Mouse (Mus musculus): Measurements from ENCODE around the gene Slc24a2. TPM values are rescaled to one million over a fixed set of nuclear protein-coding genes. Genes with fewer than 3 reads are reported as not detected.

Slc24a2 gene
- polyA plus RNA-seq, 1 experiment from 2014 or later, result 0.05 TPM

- Histone ChIP-seq H3K9ac (ENCODE audit: low read length) (no peak overlapping the region), H3K4me2 (replicated peaks; ENCODE audit: low read depth) (no peak overlapping the region), H3K27me3 (ENCODE audit: control insufficient read depth, insufficient read depth, low read length) (no peaks in the 10 kb centered on the region), H3K36me3 (ENCODE audit: control insufficient read depth, insufficient read depth, low read length) (no peaks in the 10 kb centered on the region), H3K4me3 (ENCODE audit: low read depth, low read length) (no peak overlapping the region), H3K4me1 (replicated peaks; ENCODE audit: control insufficient read depth, insufficient read depth) (no peaks in the 10 kb centered on the region), H3K9me3 (ENCODE audit: control insufficient read depth, low read length) (no peaks in the 10 kb centered on the region), H3K27ac (replicated peaks) (no peak overlapping the region)
- no peak for ATAC-seq (ENCODE audit: low FRiP score, low TSS enrichment)
- WGBS, result 75% methylated on average over 5 of the region's 5 CpGs
- TF ChIP-seq EP300 (optimal IDR thresholded peaks at IDR 0.05) (no peak), CTCF (IDR thresholded peaks at IDR 0.05; ENCODE audit: low read depth) (no peak)
- no peak for DNase-seq (ENCODE audit: low spot score)
These were observed 129.3 kb downstream of the Slc24a2 start for GRCm38 (mm10) chr4:87100936-87101335.

GRCm38 (mm10) chr4:87096186-87096585 lies 134.1 kb downstream of the Slc24a2 start:
- no peaks in the 10 kb centered on the region for H3K36me3 ChIP-seq (ENCODE audit: control insufficient read depth, insufficient read depth, low read length)
- 65% methylated on average over 5 of the region's 5 CpGs for WGBS
- H3K27me3 ChIP-seq (ENCODE audit: control insufficient read depth, insufficient read depth, low read length), result no peaks in the 10 kb centered on the region
- no peak for ATAC-seq (ENCODE audit: low FRiP score, low TSS enrichment)
- H3K4me3 ChIP-seq (ENCODE audit: low read depth, low read length), result no peak overlapping the region
- no peak overlapping the region for H3K9ac ChIP-seq (ENCODE audit: low read length)
- H3K9me3 ChIP-seq (ENCODE audit: control insufficient read depth, low read length), result no peaks in the 10 kb centered on the region
- no peak overlapping the region for H3K4me2 ChIP-seq (replicated peaks; ENCODE audit: low read depth)
- H3K27ac ChIP-seq (replicated peaks), result no peak overlapping the region
- no peaks in the 10 kb centered on the region for H3K4me1 ChIP-seq (replicated peaks; ENCODE audit: control insufficient read depth, insufficient read depth)
- no peak for TF ChIP-seq EP300 (optimal IDR thresholded peaks at IDR 0.05)
- TF ChIP-seq CTCF (IDR thresholded peaks at IDR 0.05; ENCODE audit: low read depth), result no peak
- no peak for DNase-seq (ENCODE audit: low spot score)

DNA sequence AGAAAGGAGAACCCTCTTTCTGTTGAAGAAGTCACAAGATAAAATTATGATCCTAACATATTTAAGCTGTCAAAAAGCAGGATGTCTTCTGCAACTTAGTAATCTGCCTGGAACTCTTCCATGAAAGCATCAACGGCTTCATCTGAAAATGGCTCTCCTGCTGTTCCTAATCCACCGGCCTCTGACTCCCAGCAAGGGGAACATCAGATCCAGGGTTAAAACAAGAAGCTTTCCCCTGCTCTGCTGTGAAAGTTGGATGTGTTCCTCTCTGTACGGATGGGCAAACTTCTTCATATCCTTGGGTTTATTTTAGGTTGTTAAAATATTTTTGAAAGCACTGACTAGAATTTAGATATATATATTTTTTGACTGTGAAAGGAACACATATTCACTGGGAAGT lies 136.7 kb downstream of the Slc24a2 start:
- DNase-seq (ENCODE audit: low spot score) (no peak), ATAC-seq (ENCODE audit: low FRiP score, low TSS enrichment) (no peak)
- no peak for TF ChIP-seq EP300 (optimal IDR thresholded peaks at IDR 0.05)
- no peak for TF ChIP-seq CTCF (IDR thresholded peaks at IDR 0.05; ENCODE audit: low read depth)
- no peaks in the 10 kb centered on the region for H3K36me3 ChIP-seq (ENCODE audit: control insufficient read depth, insufficient read depth, low read length)
- no peaks in the 10 kb centered on the region for H3K4me1 ChIP-seq (replicated peaks; ENCODE audit: control insufficient read depth, insufficient read depth)
- no peak overlapping the region for H3K9ac ChIP-seq (ENCODE audit: low read length)
- H3K4me2 ChIP-seq (replicated peaks; ENCODE audit: low read depth), result no peak overlapping the region
- 61% methylated on average over 3 of the region's 3 CpGs for WGBS
- no peaks in the 10 kb centered on the region for H3K27me3 ChIP-seq (ENCODE audit: control insufficient read depth, insufficient read depth, low read length)
- H3K27ac ChIP-seq (replicated peaks), result no peak overlapping the region
- H3K9me3 ChIP-seq (ENCODE audit: control insufficient read depth, low read length), result no peaks in the 10 kb centered on the region
- H3K4me3 ChIP-seq (ENCODE audit: low read depth, low read length), result no peak overlapping the region

DNA sequence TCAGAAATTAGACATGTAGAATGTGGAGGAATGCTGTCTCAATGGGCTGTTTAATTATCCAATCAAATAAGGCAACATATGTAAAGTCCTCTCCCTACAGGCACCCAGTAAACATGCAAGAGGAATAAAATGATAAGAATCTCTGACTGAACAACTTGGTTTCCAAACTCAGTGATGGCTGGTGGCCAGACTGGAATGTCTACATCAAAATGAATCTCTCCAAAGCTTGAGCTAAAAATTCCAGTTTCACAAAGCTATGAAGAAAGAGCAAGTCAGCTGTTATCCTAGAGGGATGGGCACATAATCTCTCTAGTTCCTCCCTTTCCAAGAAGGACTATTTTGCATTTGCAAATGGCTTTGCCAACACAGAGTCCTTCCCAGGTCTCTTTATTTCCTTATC lies 139.4 kb downstream of the Slc24a2 start:
- no peak for TF ChIP-seq EP300 (optimal IDR thresholded peaks at IDR 0.05)
- TF ChIP-seq CTCF (IDR thresholded peaks at IDR 0.05; ENCODE audit: low read depth), result no peak
- ATAC-seq (ENCODE audit: low FRiP score, low TSS enrichment) (no peak), DNase-seq (ENCODE audit: low spot score) (no peak)
- Histone ChIP-seq H3K4me1 (replicated peaks; ENCODE audit: control insufficient read depth, insufficient read depth) (no peaks in the 10 kb centered on the region), H3K27ac (replicated peaks) (no peak overlapping the region), H3K36me3 (ENCODE audit: control insufficient read depth, insufficient read depth, low read length) (no peaks in the 10 kb centered on the region), H3K9ac (ENCODE audit: low read length) (no peak overlapping the region), H3K9me3 (ENCODE audit: control insufficient read depth, low read length) (no peaks in the 10 kb centered on the region), H3K27me3 (ENCODE audit: control insufficient read depth, insufficient read depth, low read length) (no peaks in the 10 kb centered on the region), H3K4me2 (replicated peaks; ENCODE audit: low read depth) (no peak overlapping the region), H3K4me3 (ENCODE audit: low read depth, low read length) (no peak overlapping the region)

- H3K4me1 ChIP-seq (replicated peaks; ENCODE audit: control insufficient read depth, insufficient read depth), result no peaks in the 10 kb centered on the region
- H3K9ac ChIP-seq (ENCODE audit: low read length), result no peak overlapping the region
- no peak overlapping the region for H3K27ac ChIP-seq (replicated peaks)
- no peak overlapping the region for H3K4me3 ChIP-seq (ENCODE audit: low read depth, low read length)
- WGBS, result 70% methylated on average over 6 of the region's 6 CpGs
- no peak for ATAC-seq (ENCODE audit: low FRiP score, low TSS enrichment)
- H3K4me2 ChIP-seq (replicated peaks; ENCODE audit: low read depth), result no peak overlapping the region
- no peaks in the 10 kb centered on the region for H3K27me3 ChIP-seq (ENCODE audit: control insufficient read depth, insufficient read depth, low read length)
- H3K9me3 ChIP-seq (ENCODE audit: control insufficient read depth, low read length), result no peaks in the 10 kb centered on the region
- TF ChIP-seq EP300 (optimal IDR thresholded peaks at IDR 0.05), result no peak
- no peak for TF ChIP-seq CTCF (IDR thresholded peaks at IDR 0.05; ENCODE audit: low read depth)
- DNase-seq (ENCODE audit: low spot score), result no peak
- no peaks in the 10 kb centered on the region for H3K36me3 ChIP-seq (ENCODE audit: control insufficient read depth, insufficient read depth, low read length)
These were observed 141.6 kb downstream of the Slc24a2 start for GRCm38 (mm10) chr4:87088713-87089112.

DNA sequence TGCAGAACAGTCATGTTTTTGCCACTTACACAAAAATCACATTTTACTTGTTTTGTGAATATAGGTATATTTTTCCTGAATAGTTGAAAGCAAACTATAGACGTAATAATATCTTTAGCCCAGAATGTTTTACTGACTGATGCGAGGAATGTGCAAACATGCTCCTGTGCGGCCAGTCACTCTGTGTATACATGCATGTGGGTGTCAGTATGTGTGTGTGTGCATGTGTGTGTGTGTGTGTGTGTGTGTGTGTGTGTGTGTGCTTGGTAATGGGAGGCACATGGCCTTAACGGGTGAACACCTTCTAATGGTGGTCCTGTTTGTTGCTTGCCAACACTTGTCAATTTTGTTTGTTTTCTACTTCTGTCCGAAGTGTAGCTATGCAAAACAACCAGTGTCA lies 142.7 kb downstream of the Slc24a2 start:
- Histone ChIP-seq H3K4me3 (ENCODE audit: low read depth, low read length) (no peak overlapping the region), H3K9ac (ENCODE audit: low read length) (no peak overlapping the region), H3K27me3 (ENCODE audit: control insufficient read depth, insufficient read depth, low read length) (no peaks in the 10 kb centered on the region), H3K36me3 (ENCODE audit: control insufficient read depth, insufficient read depth, low read length) (no peaks in the 10 kb centered on the region), H3K4me1 (replicated peaks; ENCODE audit: control insufficient read depth, insufficient read depth) (no peaks in the 10 kb centered on the region), H3K9me3 (ENCODE audit: control insufficient read depth, low read length) (no peaks in the 10 kb centered on the region), H3K27ac (replicated peaks) (no peak overlapping the region), H3K4me2 (replicated peaks; ENCODE audit: low read depth) (no peak overlapping the region)
- WGBS, result 70% methylated on average over 5 of the region's 5 CpGs
- no peak for DNase-seq (ENCODE audit: low spot score)
- TF ChIP-seq EP300 (optimal IDR thresholded peaks at IDR 0.05) (no peak), CTCF (IDR thresholded peaks at IDR 0.05; ENCODE audit: low read depth) (no peak)
- ATAC-seq (ENCODE audit: low FRiP score, low TSS enrichment), result no peak

All from stomach, postnatal 0 days (tissue).